Mouse (Mus musculus) megakaryocyte, embryonic 14.5 days (primary cell): Measurements from ENCODE around the gene Adgra3. TPM values are rescaled to one million over a fixed set of nuclear protein-coding genes. Genes with fewer than 3 reads are reported as not detected.

ENCODE experiments used
- H3K27me3 ChIP-seq: replicated peaks from 2 replicates; pipeline ENCODE3; 2012; ENCODE audit warnings: inconsistent platforms
- H3K36me3 ChIP-seq: replicated peaks from 2 replicates; pipeline ENCODE3; 2012; ENCODE audit warnings: low read length, inconsistent platforms, mixed read lengths
- H3K4me1 ChIP-seq: 2 replicates; pipeline ENCODE4 v1.6.1; 2012; ENCODE audit warnings: inconsistent platforms
- H3K4me3 ChIP-seq: replicated peaks from 2 replicates; pipeline ENCODE3; 2012; ENCODE audit warnings: moderate library complexity, mild to moderate bottlenecking, inconsistent platforms
- H3K9me3 ChIP-seq: 2 replicates; pipeline ENCODE4 v1.6.1; 2012; ENCODE audit warnings: inconsistent platforms
- FLI1 ChIP-seq: IDR thresholded peaks from 2 replicates; pipeline ENCODE4 v1.6.1; 2012; ENCODE audit warnings: low read length, inconsistent platforms, mixed read lengths
- GATA1 ChIP-seq: IDR thresholded peaks from 3 replicates; pipeline ENCODE4 v1.6.1; 2012; ENCODE audit warnings: mixed read lengths, low read length, inconsistent platforms, borderline replicate concordance
- polyA plus RNA-seq: library from polyadenylated mRNA; stranded (reverse); fragments of >175 nt; gene quantifications from 2 replicates; pipeline ENCODE4 v1.2.3, GENCODE M21; 2012; ENCODE audit warnings: low replicate concordance; ENCODE audit not compliant: insufficient read depth

The Adgra3 gene
- polyA plus RNA-seq, 1 experiment = 0.18 TPM

DNA sequence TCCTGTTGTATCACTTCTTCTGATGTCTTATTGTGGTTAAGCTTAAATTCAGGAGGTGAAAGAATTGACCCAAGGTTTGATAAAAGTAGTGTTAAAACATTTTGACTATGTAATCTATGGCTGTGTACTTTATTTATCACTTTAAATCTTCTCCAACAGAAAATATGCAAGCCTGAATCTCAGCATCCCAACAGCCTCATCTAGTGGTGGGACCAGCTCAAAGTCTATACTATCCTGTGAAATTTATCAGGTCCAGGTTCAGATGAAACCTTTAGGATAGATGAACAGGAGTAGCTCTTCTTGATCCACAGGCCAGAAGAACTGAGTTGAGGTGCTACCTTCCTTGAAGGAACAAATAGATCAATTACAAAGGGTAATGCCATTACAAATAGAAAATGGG lies 134.1 kb downstream of the Adgra3 start:
- Histone ChIP-seq H3K36me3 (no peaks in the 10 kb centered on the region), H3K4me1 (no peaks in the 10 kb centered on the region), H3K27me3 (no peaks in the 10 kb centered on the region), H3K4me3 (no peak overlapping the region), H3K9me3 (no peaks in the 10 kb centered on the region)
- TF ChIP-seq GATA1 (no peak), FLI1 (no peak)

DNA sequence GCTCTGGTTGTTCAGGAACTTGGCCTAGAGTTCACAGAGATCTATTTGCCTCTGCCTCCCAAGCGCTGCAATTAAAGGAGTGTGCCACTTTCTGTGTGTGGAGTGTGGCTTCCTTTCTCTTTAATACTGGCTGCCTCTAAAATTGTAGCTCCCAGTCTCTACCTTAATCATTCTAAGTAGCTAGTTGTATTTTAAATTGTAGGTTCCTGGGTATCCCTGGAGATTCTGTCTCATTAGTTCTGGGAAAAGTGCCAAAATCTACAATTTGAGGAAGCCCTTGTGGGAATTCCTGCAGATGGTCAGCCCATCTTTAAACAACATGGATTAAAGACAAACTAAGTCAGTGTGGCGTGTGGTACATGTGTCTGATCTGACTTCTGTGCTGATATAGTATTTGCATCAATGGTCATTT lies 143.1 kb downstream of the Adgra3 start:
- Histone ChIP-seq H3K4me1 (no peaks in the 10 kb centered on the region), H3K36me3 (no peaks in the 10 kb centered on the region), H3K4me3 (no peak overlapping the region), H3K9me3 (no peaks in the 10 kb centered on the region), H3K27me3 (no peaks in the 10 kb centered on the region)
- no peak for TF ChIP-seq GATA1
- TF ChIP-seq FLI1 = no peak
